Mouse (Mus musculus) heart, adult 8-10 months (tissue): ENCODE results near the gene R3hdm1. TPM values are rescaled to one million over a fixed set of nuclear protein-coding genes. Genes with fewer than 3 reads are reported as not detected.

Experiments
- DNase-seq: peaks from one replicate; pipeline ENCODE4 v3.0.0; 2022; ENCODE audit warnings: low spot score
- microRNA-seq: library from miRNA; unstranded; fragments of <30 nt; microRNA quantifications from one replicate; pipeline ENCODE4 v1.2.0, GENCODE M21; 2022
- total RNA-seq, 4 experiments: library from RNA; stranded (reverse); gene quantifications; 2 replicates each; pipeline ENCODE4 v1.2.4; 2022

Gene R3hdm1
- total RNA-seq, 4 experiments from 2014 or later = 47.7 to 53.2 (median 48.9) TPM

GRCm38 (mm10) chr1:128285136-128285535, 182.0 kb downstream of the R3hdm1 start:
- DNase-seq = no peak

Small RNAs within 50 kb of the gene (microRNA-seq; reads per million reads assigned to microRNA genes)
- 202 reads per million, percentile 67 among the genes with 10 or more reads in this experiment for gene Mir128-1

Other genes with a start within 250 kb of the R3hdm1 start
- under 1 TPM in 2 of 4 experiments, not detected in 2; 0.09 to 0.14 TPM for gene Map3k19, start 248.3 kb upstream of the R3hdm1 start, total RNA-seq
- gene Rab3gap1, start 234.5 kb upstream of the R3hdm1 start, total RNA-seq = 10 to 100 TPM; 35.5 to 39.8 (median 38.6) TPM
- gene Zranb3, start 254 bp upstream of the R3hdm1 start, total RNA-seq = 1 to 10 TPM; 3.5 to 5.7 (median 5.3) TPM
- gene Ubxn4, start 140.7 kb downstream of the R3hdm1 start, total RNA-seq = 10 to 100 TPM; 35.4 to 43.4 (median 40.7) TPM
- not detected for gene Lct, start 225.0 kb downstream of the R3hdm1 start, total RNA-seq